Mouse (Mus musculus) layer of hippocampus, postnatal 10 days (tissue): ENCODE results near the gene Cebpg. TPM values are rescaled to one million over a fixed set of nuclear protein-coding genes. Genes with fewer than 3 reads are reported as not detected.

Source experiments
- DNase-seq, 2 experiments: peaks; one replicate each; pipeline ENCODE4 v3.0.0; 2021; ENCODE audit warnings: low spot score in 2 of 2
- long read RNA-seq: library from polyadenylated mRNA; stranded (forward); transcript quantifications from one replicate; pipeline ENCODE4 v2.0.0, GENCODE M21; 2023
- total RNA-seq, 2 experiments: library from RNA; stranded (reverse); gene quantifications; 2 replicates each; pipeline ENCODE4 v1.2.3; 2021

The Cebpg gene
- 10 to 100 TPM; 25.5 to 27.1 TPM for total RNA-seq
- long read RNA-seq, full-length matches to known transcripts = 16 of 21 reads
- long read RNA-seq, partial matches to known transcripts = 0 of 21 reads
- long read RNA-seq, other reads (novel, unspliced or antisense) = 5 of 21 reads

DNA sequence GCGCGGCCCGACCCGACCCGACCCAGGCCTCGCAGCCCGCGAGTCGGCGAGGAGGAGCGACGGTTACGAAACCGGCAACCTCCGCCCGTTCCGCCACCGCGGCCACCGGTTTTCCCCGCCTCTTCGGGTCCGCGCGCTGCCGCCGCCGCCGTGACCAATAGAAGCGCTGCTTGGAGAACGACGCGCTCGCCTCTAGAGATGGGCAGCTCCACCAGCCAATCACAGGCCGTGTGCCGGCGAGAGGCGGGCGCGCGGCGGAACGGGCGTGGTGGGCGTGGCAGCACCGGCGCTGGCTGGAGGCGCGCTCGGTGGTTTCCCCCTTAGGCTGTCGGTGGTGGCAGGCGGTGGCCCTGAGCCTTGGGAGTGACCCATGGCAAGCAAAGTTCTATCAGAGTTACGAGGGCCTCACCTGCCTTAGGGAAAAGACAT is at the start of gene Cebpg:
Cebpg (minus strand) TSS at position 138 of the 429 bp plus-strand sequence.
- peak; percentile 98 to 99 for DNase-seq

DNA sequence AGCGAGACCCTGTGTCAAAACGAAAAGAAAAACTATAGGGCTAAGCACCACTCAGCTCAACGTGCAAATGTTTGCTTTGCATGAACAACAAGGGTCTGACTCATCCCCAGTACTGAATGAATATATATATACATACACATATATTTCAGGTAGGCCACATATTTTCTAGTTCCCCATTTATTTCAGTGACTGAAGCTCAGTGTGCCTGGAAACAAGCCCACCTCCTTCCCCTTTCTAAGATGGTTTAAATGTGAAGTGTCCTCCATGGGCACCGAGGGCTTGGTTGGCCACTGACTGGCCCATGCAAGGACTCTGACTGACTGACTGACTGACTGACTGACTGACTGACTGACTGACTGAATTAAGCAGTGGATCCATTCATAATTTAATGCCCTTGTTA is 43.2 kb upstream of the Cebpg start:
- DNase-seq = no peak

- DNase-seq = no peak
These were observed 42.4 kb upstream of the Cebpg start for GRCm38 (mm10) chr7:35098777-35099176.

DNA sequence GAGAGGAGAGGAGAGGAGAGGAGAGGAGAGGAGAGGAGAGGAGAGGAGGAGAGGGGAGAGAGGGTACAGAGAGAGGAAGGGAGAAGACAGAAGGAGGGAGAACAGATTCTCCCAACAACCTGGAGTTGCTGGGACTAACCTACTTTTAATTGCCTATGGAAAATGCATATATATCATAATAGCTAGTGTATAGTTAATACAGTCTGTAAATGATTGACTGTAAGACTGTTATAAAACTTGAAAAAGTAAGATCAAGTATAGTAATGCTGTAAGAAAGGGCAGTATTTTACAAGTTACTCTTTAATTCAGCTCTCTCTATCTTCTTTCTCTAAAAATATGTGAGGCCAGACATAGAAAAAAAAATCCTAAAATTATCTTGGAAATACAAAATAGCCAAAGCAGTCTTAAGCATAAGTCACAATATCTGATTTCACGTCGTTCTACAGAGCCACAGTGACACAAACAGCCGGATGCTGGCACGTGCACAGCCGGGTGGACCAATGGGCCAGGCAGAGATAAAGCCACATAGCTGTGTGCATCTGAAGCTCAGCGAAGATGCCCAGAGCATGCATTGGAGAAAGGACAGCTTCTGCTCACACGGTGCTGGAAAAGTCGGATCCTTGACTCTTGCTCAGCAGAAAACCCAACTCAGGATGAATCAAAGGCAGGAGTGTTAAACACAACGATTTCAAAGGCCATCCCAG is 38.8 kb upstream of the Cebpg start:
- DNase-seq = no peak

- DNase-seq = no peak
These were observed 34.2 kb upstream of the Cebpg start for GRCm38 (mm10) chr7:35090550-35090949.

DNA sequence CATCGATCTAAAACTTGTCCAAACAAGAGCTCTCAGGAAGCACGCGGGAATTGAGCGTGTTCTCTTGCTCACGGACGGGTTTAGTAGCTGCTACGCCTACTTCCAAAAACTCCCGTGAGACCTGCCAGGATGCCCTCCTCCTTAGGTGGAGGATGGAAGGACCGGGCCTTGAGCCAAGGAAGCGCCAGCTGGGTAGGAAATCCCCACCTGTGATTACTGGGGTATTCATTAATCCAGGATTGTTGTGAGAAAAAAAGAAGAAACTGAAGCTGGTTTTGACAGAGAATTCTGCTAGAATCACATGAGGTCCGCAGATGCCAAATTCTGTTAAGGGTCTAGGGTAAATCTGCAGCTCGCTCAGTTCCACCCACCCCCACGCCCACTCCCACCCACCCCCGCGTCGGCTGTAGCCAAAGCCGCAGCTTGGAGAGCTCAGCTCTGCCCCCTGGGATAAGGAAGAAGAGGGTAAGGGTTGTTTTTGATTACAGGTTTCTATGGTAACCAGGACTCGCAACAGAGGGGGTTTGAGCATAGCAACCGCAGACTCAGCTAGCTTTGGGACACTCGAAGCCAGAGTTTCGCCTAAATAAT is 30.0 kb upstream of the Cebpg start:
- DNase-seq = peak; percentile 42 to 51

GRCm38 (mm10) chr7:35084565-35085360 is 28.4 kb upstream of the Cebpg start:
- DNase-seq = no peak

GRCm38 (mm10) chr7:35081406-35082104 is 25.2 kb upstream of the Cebpg start:
- no peak for DNase-seq

DNA sequence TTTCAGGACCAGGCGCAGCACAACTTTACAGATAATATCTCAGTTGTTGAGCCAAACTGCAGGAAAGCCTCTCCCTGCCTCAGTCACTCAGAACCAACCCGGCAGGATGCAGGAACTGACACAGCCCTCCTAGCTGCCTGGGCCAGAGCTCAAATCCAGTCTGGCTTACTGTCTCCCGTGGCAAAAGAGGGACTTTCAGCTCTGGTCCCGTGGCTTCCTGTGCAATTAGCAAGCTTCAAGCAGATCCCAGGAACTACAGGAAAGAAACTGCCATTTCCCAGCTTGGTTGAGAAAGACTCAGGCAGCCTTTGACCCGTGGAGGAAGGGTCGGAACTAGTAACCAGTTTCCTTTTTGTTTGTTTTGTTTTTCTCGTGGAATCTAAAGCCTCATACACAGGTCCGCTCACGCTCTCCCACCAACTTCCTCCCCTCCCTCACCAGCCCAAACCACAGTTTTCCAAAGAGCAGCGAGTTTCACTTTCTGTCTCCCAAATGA is 24.5 kb upstream of the Cebpg start:
- no peak for DNase-seq

- no peak for DNase-seq
These were observed 20.3 kb upstream of the Cebpg start for GRCm38 (mm10) chr7:35076645-35077044.

DNA sequence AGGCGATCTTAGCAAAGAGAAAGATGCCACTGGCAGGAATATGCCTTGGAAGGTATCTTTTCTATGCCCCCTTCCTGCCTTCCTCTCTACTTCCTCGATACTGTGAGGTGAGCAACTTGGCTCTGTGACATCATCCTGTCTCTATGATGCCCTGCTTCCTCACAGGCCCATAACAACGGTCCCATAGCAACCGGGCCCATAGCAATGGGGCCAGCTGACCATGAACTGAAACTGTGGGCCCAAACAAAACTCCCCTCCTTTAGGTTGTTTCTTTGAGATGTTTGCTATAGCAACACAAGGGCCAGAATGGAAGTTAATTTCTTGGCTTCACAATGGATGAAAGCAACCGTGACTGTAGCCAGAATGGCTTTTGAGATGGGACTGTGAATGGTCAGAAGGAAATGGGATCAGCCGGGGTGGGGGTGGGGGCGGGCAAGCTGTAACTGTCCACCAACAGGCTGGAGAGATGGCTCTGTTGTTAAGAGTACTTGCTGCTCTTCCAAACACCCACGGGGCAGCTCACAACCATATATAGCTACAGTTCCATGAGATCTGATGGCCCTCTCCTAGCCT is 10.4 kb upstream of the Cebpg start:
- no peak for DNase-seq

GRCm38 (mm10) chr7:35065958-35066357 is 9.6 kb upstream of the Cebpg start:
- no peak for DNase-seq

DNA sequence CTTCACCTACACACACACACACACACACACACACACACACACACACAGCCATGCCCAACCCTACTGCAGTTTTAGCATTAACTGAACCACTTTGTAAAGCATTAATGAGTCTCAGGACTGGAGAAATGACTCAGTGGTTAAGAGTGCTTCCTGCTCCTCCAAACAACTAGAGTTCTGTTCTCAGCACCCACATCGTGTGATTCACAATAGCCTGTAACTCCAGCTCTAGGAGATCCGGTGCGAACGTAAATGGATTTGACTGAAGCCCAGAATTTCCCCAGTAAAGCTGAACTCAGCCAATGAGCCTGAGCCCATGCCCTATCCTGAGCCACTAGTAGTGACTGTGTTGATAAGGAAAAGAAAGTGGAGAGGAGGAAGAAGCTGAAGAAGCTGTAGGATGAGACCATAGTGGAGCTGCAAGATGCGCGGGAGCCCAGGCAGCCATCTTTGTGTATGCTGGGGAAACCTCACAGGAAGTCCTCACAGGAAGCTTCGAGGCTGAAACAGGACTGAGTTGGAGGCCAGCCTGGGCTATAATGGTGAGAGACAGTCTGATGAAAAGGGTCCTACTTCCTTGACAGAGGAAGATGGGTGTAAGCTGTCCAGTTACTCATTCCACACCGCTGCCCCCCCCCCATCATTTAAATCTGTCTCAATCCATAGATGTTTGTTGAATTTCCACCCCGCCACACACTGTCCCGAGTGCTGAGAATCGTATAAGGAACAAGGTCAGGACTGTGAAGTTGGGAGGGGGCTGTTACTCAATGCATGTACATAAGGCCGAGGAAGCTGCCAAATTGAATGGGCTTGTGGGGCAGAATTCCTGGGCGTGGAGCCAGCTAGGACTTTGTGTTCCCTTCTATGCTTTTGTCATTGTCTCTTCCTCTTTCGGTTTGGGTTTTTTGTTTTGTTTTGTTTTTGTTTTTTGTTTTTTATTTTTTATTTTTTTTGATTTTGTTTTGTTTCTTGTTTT is 8.2 kb upstream of the Cebpg start:
- peak in 1 of 2 experiments; percentile 49 for DNase-seq

DNA sequence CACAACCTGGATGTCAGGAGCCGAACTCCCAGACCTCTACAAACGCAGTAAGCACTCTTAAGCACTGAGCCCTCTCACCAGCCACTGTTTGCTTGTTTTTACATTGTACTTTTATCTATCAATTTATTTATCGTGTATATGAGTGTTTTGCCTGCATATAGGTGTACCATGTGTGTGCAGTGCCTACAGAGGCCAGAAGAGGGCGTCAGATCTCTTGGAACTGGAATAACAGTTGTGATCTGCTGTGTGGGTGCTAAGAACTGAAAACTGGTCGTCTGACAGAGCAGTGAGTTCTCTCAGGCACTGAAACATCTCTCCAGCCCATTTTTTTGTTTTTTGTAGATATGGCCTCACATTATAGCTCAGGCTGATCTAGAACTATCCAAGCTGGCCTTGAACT is 3.1 kb upstream of the Cebpg start:
- DNase-seq = no peak

DNA sequence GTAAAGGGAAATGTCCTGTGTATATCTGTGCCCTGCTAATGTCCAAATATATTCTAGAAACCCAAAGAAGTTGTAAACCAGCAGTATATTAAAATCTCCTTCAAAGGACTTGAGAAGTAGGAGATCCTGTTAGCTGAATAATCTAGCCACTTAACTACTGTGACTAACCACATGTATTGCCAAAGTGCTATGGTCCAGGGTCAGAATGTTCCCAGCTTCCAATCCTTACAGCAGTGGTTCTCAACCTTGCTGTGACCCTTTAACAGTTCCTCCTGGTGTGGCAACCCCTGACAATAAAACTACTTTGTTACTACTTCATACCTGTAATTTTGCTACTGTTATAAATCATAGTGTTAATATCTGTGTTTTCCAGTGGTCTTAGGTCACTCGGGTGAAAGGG is 2.0 kb upstream of the Cebpg start:
- DNase-seq = no peak

DNA sequence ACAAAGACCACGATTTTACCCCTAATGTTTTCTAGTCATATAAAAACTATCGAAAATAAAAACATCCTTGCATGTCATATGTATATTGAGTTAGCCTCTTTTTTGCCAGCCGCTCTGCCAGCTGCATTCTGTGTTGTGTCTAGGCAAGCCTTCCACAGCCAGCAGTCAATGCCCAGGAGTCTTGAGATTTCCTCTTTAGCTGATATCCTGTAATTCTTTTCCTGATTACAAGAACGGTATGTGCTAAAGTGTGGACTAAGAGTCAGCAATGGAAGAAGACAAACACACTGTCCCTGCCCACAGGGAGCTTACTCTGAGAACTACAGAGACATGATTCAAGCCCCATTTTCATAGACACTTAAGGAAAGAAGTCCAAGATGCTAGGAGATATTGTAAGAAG is 1.2 kb upstream of the Cebpg start:
- DNase-seq = no peak

GRCm38 (mm10) chr7:35056999-35057398 is 626 bp upstream of the Cebpg start:
- DNase-seq = no peak

DNA sequence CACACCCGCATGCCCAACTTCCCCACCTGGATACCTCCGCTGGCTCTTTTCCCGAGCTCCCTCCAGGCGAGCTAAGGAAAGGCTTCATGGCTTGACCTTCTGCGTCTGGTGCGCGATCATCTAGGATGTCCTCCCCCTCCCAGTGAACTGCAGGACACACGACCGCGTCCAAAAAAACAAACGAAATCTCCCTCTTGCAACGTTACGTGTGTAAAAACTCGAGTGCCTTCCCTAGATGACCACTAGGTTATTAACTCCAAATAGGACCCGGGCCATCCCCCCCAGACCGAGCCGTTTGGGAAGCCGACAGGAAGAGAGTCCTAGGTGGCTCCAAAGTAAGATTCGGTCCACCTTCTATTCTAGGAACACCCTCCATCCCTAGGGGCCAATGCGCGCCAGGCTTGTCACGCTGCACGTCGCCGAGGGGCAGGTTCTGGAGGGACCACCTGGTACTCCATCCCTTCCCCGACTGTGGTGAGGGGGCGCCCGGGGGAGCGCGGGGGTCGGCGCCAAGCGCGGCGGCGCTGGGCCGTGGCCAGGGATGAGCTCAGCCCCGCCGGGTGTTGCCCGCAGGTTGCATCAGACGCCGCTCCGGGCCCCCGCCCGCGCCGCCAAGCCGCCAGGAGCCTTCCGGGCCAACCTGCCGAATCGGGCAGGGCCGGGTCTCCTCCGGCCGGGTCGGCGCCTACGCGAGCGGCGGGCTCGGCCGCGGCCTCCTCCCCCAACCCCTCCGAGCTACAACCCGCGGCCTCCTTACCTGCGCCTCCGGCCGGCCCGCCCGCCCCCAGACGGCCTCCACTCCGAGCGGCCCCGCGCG is 546 bp downstream of the Cebpg start:
- DNase-seq = peak; percentile 71 to 81
